Mouse (Mus musculus): ENCODE results near the gene Heatr5a. TPM values are rescaled to one million over a fixed set of nuclear protein-coding genes. Genes with fewer than 3 reads are reported as not detected.

Heatr5a gene
- 10 to 100 TPM; 20.6 to 24.8 (median 23.0) TPM for total RNA-seq (2022)

- DNase-seq (ENCODE audit: low spot score in 2 of 2), result peak; percentile 90 to 93
Measured at GRCm38 (mm10) chr12:51971070-51971664, at the start of gene Heatr5a. Gene Heatr5a (minus strand): TSS chr12:51971321.

- no peak for DNase-seq (ENCODE audit: low spot score in 2 of 2)
Measured at GRCm38 (mm10) chr12:52014494-52015029, 43.4 kb upstream of the Heatr5a start.

- no peak for DNase-seq (ENCODE audit: low spot score in 2 of 2)
Measured at GRCm38 (mm10) chr12:52014044-52014443, 42.9 kb upstream of the Heatr5a start.

- no peak for DNase-seq (ENCODE audit: low spot score in 2 of 2)
Measured at GRCm38 (mm10) chr12:52013274-52013673, 42.2 kb upstream of the Heatr5a start.

- no peak for DNase-seq (ENCODE audit: low spot score in 2 of 2)
Measured at GRCm38 (mm10) chr12:52012159-52012558, 41.0 kb upstream of the Heatr5a start.

GRCm38 (mm10) chr12:52010630-52010961 is 39.5 kb upstream of the Heatr5a start:
- DNase-seq (ENCODE audit: low spot score in 2 of 2), result no peak

GRCm38 (mm10) chr12:52009928-52010629 is 39.0 kb upstream of the Heatr5a start:
- DNase-seq (ENCODE audit: low spot score in 2 of 2), result no peak

- DNase-seq (ENCODE audit: low spot score in 2 of 2), result no peak
Measured at GRCm38 (mm10) chr12:52006633-52006994, 35.5 kb upstream of the Heatr5a start.

GRCm38 (mm10) chr12:52005877-52006632 is 34.9 kb upstream of the Heatr5a start, which contains the start of gene Dtd2:
Gene Dtd2 (minus strand): TSS chr12:52006501.
- DNase-seq (ENCODE audit: low spot score in 2 of 2), result peak; percentile 84 to 88

- DNase-seq (ENCODE audit: low spot score in 2 of 2), result no peak
Measured at GRCm38 (mm10) chr12:52002746-52003145, 31.6 kb upstream of the Heatr5a start.

GRCm38 (mm10) chr12:52001544-52001943 is 30.4 kb upstream of the Heatr5a start:
- DNase-seq (ENCODE audit: low spot score in 2 of 2), result peak in 1 of 2 experiments; percentile 29

GRCm38 (mm10) chr12:51998366-51998932 is 27.3 kb upstream of the Heatr5a start:
- no peak for DNase-seq (ENCODE audit: low spot score in 2 of 2)

- no peak for DNase-seq (ENCODE audit: low spot score in 2 of 2)
Measured at GRCm38 (mm10) chr12:51995738-51996536, 24.8 kb upstream of the Heatr5a start.

GRCm38 (mm10) chr12:51990629-51991028 is 19.5 kb upstream of the Heatr5a start:
- peak; percentile 12 to 19 for DNase-seq (ENCODE audit: low spot score in 2 of 2)

- DNase-seq (ENCODE audit: low spot score in 2 of 2), result no peak
Measured at GRCm38 (mm10) chr12:51988536-51988935, 17.4 kb upstream of the Heatr5a start.

GRCm38 (mm10) chr12:51985826-51986225 is 14.7 kb upstream of the Heatr5a start:
- DNase-seq (ENCODE audit: low spot score in 2 of 2), result peak; percentile 12 to 54

GRCm38 (mm10) chr12:51985163-51985748 is 14.1 kb upstream of the Heatr5a start:
- DNase-seq (ENCODE audit: low spot score in 2 of 2), result no peak

GRCm38 (mm10) chr12:51983625-51984024 is 12.5 kb upstream of the Heatr5a start:
- DNase-seq (ENCODE audit: low spot score in 2 of 2), result no peak

- no peak for DNase-seq (ENCODE audit: low spot score in 2 of 2)
Measured at GRCm38 (mm10) chr12:51976531-51976930, 5.4 kb upstream of the Heatr5a start.

- no peak for DNase-seq (ENCODE audit: low spot score in 2 of 2)
Measured at GRCm38 (mm10) chr12:51974381-51974780, 3.3 kb upstream of the Heatr5a start.

Measured in gastrocnemius, adult 8-10 months (tissue).